Mouse (Mus musculus) brain, adult 2 months (tissue): ENCODE data around the gene Ndufa8.

ENCODE experiments used
- DNase-seq: peaks from one replicate; pipeline ENCODE4 v3.0.0; 2011; ENCODE audit warnings: low read depth, low spot score

The Ndufa8 gene

DNA sequence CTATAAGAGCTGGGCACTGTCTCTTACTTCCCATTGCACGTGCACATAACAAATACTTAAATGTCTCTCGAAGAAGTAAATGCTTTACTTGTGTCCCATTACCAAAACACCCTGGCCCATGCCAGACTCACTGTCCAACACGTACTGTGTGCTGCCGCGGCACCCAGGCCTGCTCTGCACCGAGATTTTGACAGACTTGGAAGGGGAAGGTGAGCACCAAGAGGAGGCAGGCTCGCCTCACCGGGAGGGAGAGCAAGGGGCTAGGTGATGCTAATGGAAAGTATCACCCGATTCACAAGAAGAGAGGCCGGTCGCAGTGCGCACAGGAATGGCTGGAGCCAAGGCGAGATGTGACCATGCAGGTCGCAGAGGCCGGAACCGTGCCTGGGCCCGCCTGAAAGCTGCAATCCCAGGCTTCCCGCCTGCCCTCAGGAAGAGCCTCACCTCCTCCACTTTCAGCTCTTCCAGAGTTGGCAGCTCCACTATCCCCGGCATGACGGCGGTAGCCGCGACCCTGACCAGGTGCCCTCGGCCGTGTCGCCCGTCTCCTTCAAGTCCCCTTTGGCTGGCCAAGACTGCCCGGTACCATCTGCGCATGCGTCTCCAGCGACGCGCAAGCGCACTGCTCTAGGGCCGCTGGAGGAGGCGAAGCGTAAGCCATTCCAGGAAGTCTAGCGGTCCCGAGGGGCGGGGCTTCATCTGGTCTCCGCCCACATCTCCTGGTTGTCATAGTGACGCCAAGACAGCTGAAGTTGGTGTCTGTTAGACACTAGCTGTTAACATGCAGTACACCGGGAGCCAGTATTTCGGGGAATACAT lies at the start of gene Ndufa8, which contains the start of gene Morn5:
Ndufa8 (minus strand) TSS at position 659 of the 819 bp plus-strand sequence.
Morn5 (plus strand) TSS at position 711 of the 819 bp plus-strand sequence.
- DNase-seq: peak; percentile 99

DNA sequence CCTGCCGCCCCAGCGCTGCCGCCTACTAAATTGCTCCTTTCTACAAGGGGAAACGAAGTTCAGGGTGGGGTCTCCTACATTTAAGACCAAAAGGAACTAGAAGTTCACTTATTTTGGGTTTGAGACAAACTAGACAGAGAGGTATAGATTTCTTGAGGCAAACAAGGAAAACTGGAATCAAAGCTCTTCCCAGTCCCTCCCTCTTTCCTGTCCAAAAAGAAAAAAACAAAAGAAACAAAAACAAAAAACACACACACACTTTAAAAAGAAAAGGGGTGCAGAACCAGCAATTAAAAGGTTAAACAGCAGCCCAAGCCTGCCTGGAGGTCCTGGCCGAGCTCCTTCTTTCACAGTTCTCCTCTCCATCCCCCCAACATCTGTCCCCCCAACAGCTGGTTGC lies 48.8 kb upstream of the Ndufa8 start:
- no peak for DNase-seq

DNA sequence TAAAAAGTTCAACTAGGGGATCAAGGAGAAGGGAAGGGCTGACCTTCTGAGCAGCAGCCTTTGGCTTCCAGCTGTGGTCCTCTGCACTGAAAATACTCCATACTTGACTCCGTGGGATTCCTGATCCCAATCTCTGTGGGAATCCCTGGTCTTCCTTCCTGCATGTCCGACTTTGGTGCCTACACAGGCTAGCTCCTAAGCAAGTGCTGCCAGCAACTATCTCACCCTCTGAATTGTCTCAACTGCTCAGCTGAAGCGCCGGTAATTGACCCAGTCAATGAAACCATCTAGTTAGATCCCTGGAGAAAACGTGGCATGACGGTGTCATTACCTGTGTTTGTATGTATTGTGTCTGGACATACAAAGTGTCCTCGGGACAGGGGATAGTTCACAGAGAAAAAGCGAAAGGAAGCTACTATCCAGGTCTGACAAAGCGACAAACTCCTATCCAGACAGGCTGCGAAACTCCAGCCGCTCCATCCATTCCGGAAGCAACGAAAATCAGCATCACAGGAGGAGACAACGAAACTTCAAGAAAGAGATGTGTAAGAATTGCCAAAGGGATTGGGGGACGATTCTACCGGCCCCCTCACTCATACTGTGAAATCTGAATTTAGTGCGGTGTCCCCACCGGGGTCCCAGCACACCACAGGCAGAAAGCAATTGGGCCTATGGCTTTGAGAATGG lies 48.1 kb upstream of the Ndufa8 start:
- DNase-seq: no peak

DNA sequence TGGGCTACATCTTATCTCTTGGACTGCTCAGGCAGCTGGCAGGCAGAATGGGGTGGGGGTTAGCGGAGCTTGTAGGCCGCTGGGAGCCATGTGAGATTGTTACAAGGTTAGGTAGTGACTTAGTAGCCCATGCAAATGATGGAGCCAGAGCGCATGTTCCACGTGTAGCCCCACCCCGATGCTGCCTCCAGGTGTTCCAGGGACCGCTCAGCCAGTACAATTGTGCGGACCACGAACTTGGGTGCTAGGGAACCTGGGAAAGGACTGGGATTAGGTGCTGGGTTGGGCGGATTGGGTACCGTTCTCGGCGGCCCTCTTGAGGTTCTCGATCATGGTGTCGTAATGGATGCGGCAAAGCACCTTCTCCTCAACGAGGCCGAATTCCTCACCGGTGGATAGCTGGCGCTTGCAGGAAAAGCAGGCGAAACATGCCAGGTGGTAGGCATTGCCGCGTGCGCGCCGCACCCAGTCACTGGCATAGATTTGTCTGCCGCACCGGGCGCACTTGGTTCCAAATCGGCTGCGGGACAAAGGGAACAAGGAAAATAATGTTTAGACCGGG lies 44.8 kb upstream of the Ndufa8 start:
- no peak for DNase-seq

DNA sequence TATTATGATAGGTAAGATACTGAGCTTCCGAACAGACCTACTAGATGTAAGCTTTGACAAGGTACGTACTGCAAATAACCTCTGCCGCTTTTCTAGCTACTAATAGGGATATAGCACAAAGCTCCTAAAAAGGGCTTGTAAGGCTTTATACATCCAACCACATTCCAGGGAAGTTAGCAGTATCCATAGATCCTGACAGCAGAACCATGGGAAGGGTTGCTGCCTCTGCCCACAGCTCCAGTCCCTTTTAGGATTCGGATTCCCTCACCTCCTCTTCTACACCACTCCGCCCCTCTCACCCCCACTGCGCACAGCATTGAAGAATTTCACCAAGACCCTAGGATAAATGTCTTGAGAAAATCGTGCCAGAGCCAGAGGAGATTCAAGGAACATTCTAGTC lies 44.1 kb upstream of the Ndufa8 start:
- DNase-seq: no peak

DNA sequence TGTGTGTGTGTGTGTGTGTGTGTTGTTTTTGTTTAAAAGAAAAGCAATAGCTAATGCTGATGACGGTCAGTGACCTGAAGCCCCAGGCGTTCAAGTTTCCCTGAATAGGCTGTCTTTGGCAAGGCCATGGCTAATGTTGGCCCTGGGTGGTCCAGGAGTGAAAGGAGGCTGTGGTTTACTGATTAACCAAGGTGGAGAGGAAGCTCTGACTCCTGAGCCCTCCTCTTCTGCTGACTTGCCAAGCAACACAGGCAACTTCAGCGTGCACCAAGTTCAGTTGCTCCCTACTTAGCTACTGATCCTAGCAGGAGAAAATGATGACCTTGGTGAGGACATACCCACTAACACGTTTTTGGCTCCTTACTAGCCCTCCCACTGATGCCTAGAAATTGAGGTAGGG lies 43.5 kb upstream of the Ndufa8 start:
- DNase-seq: no peak

DNA sequence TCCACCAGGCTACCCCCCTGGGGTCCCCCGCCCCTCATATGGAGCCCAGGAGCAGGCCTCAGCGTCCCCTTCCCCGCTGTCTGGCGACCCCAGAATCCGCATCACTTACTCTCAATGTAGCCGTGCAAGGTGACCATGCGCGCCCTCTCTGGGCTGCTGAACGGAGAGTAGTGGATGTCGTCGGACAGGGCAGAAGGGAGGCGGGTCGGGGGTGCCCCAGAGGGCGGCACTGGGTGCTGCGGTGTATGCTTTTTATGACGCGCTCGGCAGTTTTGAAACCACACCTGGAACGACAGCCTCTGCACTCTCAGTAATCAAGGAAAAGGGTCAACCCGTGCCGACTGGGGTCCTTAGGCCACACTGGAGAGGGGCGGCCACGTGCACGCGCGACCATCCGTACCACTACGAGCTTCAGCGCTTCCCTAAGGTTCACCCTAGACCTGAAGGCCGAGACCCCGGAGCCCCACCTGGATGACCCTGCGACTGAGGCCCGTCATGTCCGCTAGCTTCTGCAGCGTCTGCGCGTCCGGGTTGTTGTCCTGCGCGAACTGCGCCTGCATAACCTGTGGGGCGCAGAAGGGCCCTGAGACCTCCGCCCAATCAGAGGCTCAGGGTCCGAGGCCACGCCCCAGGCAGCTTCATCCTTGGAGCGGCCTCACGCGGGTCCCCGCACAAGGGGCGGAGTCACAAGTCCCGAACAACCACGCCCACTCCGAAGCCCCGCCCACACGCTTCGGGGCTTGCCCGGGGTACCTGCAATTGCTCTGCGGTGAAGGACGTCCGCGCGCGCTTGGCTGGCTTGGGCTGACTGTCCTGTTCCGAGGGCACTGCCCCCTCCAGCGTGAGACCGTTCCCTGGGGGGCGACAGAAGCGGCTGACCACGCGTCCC lies 41.9 kb upstream of the Ndufa8 start:
- DNase-seq: no peak

DNA sequence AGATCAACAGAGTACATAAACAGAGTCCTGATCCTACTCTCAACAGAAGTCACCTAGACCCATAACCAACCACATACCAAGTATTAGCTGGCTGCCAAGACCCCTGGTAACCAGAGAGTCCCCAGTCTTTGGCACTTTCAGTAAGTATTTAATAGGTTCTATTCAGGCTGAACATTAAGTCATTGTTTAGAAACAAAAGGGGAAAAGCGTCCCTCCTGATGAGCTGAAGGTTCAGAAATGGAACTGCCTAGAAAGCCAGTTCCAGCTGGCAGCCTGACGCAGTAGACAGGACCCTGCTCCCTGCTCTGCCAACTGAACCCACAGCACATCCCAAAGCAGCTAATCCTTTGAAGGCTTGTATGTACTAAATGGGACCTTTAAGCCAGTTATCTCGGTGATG lies 40.0 kb upstream of the Ndufa8 start:
- no peak for DNase-seq

DNA sequence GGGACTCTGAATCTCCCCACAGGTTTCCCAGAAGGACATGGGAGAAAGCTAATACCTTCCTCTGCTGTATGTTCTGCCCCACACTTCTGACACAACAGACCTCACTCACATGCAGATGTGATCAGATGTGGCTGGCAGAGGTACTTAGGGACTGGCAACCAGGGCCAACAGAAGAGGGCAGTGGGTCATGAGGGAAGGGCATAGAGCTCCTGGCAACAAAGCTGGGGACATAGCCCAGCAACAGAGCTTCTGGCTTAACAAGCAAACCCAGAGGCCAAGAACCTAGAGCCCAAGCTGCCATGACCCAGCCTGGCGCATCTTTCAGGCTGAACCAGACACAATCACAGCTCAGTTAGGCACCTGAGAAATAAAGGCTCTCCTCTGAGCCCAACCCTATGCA lies 35.8 kb upstream of the Ndufa8 start:
- DNase-seq: no peak

DNA sequence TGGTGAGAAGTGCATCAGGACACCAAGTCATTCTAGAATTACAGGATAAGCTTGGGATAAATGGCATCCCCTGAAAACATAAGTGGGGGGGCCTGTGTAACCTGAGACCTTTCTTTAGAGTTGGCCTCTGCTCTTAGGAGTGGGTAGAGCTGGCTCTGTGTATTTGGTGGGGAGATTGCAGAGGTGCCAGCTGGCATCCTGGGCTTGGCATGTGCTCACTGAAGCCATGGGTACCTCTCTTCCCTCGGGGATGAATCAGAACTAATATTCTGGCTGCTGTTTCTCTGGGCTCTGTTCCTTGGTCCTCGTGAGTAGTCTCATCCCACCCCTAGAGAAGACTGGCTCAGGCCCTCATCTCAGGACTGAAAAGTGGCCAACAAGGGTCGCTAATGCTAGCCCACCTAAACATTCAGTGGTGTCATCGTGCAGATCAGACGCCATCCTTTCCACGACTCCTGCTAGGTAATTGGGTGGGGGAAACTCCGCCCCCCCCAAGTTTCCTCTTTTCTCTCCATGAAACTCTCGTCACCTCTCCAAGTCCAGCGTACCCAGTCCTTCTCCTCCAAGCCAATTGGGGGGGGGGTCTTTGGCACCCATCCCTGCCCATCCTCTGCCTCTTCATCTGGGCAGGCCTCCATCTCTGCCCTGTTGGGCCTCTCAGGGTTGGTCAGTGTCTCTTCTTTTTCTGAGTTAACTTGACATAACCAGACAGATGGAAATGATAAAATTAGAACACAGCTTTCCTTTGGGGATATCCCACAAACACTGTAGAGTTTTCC lies 33.8 kb upstream of the Ndufa8 start:
- DNase-seq: no peak

DNA sequence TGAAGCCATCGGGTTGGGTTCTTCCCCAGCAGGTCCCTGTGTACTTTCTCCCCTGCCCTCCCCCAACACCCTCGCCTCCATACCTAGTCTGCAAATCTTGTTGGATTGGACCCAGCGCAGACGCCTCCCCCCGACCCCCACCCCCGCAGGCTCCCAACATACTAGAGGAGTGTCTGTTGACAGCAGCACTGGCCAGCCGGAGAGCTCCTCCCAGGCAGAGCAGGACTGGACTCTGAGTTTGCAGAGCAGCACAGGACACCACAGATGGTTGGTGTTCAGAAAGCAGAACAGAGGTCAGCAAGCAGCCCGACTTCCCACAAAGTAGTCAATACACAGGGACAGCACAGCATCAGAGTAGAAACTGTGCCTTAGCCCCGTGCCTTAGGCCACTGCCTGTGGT lies 32.2 kb upstream of the Ndufa8 start:
- no peak for DNase-seq

DNA sequence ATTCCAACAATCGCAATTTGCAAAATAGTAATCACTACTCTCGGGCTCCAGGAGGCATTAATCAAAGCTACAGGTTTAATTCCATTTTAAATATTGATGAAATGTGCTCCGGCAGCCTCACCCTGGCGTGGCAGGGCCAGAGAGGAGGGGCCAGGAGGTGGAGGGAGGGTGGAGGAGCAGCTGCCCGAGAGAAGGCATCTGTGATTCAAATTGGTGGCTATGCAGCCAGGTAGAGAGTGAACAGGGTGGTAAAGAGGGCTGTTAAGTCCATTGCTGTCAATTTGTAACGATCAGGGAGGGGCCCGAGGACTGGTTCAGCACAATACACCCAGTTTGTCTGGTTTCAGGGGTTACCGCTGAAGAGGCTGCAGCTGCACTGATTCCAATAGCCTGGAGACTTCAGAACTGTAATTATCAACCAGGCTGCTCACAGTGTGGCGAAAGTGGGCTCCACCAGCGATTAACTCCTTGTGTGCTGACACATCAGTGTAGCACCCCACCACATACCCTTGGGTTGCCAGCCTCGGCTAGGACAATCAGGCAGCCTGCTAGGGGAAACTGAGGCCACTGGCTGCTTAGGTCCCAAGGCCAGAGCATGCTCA lies 28.1 kb upstream of the Ndufa8 start:
- DNase-seq: no peak

DNA sequence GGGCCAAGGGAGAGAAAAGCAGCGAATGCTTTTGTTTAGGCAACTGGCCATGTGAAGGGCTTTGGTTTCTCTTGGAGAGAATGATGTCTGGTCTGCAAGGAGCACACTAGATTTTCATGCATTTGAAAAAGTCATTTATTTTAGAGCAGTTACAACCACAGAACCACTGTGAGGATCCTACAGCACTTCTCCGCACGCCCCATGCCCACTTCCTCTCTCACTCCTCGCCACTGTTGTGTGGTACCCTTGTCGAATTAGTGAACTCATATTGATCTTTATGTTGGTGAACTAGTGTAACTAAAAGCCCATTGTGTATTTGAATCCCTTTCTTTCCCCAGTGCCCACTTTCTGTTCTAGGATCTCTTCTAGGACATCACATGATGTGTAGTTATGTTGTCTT lies 26.0 kb upstream of the Ndufa8 start:
- DNase-seq: no peak

DNA sequence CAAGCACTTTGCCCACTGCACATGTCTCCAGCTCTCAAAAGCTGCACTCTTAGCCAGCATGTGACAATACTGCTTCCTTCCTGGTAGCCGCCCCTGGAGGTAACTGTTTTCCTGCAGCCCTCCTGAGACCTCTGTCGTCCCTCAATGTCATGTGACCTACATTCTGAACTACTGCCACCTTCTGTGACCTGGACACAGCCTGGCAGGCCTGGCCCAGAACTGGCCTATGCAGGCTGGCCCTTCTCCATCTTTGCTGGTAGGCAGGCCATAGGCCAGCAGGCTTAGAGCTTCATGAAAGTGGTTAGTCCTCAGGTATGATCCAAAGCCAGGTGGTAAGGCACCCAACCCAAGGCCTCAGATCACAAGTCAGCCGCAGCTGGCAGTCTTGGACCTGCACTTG lies 24.6 kb upstream of the Ndufa8 start:
- DNase-seq: no peak

DNA sequence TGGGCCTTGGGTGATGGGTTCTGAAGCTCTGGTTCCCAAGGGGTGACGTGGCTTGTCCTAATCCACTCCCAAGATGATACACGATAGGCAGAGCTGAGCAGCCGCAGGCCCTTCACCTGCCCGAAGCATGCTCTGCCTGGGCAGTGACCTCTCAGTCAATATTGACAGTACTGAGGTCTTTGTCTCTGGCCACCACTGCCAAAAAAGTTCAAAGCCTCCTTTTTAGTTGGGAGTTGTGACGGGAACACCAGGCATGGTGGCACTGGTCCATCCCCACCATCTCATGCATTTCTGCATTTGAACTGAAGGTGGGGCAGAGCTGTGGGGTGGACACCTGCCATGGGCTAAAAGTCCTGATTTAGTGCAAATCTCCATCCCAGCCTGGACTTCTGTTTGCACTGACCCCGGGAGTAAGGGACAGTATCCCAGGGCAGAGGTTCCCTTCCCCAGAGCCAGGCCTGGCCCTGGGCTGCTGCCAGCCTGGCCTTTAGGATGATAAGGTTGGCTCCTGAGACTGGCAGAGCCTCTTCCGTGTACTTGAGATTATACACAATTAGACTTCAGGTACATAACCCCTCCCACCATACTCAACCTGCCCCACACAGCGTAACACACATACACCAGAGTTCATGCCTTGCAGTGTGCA lies 22.6 kb upstream of the Ndufa8 start:
- no peak for DNase-seq

DNA sequence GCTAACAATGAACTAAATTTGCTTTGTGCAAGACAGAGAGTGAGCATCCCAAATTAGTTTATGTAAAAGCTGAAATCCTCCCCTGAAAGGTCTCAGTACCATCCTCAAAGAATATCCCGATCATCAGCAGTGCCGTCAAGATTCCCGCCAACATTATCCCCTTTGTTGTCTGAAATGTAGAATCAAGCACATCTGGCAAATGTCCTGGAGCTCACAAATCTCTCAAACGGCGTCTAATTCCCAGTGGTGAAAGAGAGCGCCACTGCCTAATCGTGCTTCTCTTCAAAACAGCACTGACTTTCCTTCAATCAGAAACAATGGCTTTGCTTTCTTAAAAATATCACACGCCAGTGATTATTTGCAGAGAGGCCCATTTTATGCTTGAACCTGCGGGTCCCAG lies 17.9 kb upstream of the Ndufa8 start:
- DNase-seq: no peak

DNA sequence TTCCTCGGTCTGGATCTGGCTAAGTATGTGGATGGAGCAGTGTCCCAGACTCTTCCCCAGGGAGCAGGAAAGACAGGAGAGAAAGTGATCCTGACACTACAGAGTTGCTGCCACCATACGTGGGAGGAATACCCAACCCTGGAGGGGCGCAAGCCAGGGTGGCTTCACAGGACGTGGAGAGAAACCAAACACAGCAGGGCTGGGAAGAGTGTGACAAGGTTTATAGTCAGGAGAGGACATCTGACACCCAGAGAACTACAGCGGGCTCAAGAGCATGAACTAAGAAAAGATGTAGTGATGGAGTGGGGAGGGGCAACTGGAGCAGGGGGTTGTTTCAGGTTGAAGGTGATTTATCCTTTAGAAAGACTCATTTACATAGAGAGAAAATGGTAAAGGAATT lies 12.2 kb upstream of the Ndufa8 start:
- no peak for DNase-seq

DNA sequence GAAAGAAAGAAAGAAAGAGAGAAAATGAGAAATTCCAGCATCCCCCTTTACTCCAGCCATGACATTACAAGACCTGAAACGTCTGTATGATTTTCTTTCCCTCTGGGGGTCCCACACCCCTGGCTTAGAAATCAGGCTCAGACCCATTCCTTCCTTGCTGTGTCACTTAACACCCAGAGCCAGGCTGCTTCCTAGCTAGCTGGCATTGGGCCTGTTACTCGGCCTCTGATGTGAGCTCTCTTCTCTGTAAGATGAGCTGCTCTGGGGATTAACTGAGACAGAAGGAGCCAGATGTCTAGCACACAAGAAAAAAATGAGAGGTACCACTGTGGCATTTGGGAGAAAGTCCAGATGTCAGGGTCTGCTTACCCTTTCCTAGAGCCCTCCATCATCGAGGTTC lies 7.0 kb upstream of the Ndufa8 start:
- no peak for DNase-seq

DNA sequence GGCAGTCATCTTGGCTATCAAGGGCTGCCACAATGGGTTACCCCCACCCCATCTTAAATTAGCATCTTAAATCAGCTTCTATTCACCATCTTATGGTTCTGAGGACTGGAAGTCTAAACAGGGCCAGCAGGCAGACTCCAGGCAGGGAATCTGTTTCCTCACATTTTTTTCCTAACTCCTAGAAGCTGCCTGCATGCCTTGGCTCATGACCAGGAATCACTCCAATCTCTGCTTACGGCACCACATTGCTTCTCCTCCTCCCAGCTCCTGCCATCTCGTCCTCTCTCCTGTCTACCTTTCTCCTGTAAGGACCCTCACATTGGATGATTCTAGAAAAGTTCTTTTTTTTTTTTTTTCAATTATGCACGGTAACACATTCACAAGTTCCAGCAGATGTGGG lies 4.0 kb upstream of the Ndufa8 start:
- peak; percentile 71 for DNase-seq

DNA sequence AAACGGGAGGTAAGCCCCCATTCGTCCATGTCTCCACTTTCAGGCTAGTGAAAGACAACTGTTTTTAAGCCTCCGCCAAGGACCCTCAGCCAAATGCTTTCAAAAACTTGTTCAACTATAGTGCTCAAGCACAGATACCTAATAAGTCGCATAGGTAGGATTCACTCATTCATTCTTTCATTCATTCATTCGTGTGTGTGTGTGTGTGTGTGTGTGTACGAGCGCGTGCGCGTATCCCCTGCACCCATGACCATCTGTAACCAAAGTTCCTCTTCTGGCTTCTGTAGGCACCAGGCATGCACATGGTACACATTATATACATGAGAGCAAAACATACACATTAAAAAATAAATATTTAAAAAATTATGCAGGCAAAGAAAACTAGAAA lies 355 bp upstream of the Ndufa8 start:
- DNase-seq: no peak
